Mouse (Mus musculus) small intestine, adult 2 months (tissue): ENCODE data around the gene Ttc29.

ENCODE experiments used
- CTCF ChIP-seq: fragments of 200-500 bp; IDR thresholded peaks from 2 replicates; pipeline ENCODE4 v1.5.1; 2012; ENCODE audit warnings: low read depth, mild to moderate bottlenecking, control low read depth, inconsistent platforms, low read length, moderate library complexity, mixed read lengths; ENCODE audit not compliant: insufficient replicate concordance, insufficient read length; ENCODE audit errors: extremely low read depth
- POLR2A ChIP-seq: fragments of 200-500 bp; IDR thresholded peaks from 2 replicates; pipeline ENCODE4 v1.6.1; 2012; ENCODE audit warnings: low read depth, mild to moderate bottlenecking, control low read depth, inconsistent platforms, low read length, moderate library complexity

GRCm38 (mm10) chr8:78233708-78234201, 20.7 kb downstream of the Ttc29 start:
- TF ChIP-seq CTCF (no peak), POLR2A (no peak)
